Mouse (Mus musculus) G1E (cell line): ENCODE results near the gene Dnah11.

ENCODE experiments used
- CTCF ChIP-seq: IDR thresholded peaks from 2 replicates; pipeline ENCODE4 v1.5.1; 2012; ENCODE audit warnings: low read depth, low read length, inconsistent platforms, mixed read lengths
- GATA1 ChIP-seq: IDR thresholded peaks from 2 replicates; pipeline ENCODE4 v1.6.1; 2012; ENCODE audit warnings: borderline replicate concordance, low read length, inconsistent platforms, mixed read lengths
- GATA2 ChIP-seq: IDR thresholded peaks from 2 replicates; pipeline ENCODE4 v1.6.1; 2012; ENCODE audit warnings: low read depth, low read length, inconsistent platforms, borderline replicate concordance
- POLR2AphosphoS5 ChIP-seq: IDR thresholded peaks from 2 replicates; pipeline ENCODE4 v1.6.1; 2012; ENCODE audit warnings: low read depth, low read length, inconsistent platforms; ENCODE audit not compliant: insufficient replicate concordance
- TAL1 ChIP-seq: conservative IDR thresholded peaks from 2 replicates; pipeline ENCODE4 v1.6.1; 2012; ENCODE audit warnings: low read depth, low read length, inconsistent platforms, mixed read lengths

DNA sequence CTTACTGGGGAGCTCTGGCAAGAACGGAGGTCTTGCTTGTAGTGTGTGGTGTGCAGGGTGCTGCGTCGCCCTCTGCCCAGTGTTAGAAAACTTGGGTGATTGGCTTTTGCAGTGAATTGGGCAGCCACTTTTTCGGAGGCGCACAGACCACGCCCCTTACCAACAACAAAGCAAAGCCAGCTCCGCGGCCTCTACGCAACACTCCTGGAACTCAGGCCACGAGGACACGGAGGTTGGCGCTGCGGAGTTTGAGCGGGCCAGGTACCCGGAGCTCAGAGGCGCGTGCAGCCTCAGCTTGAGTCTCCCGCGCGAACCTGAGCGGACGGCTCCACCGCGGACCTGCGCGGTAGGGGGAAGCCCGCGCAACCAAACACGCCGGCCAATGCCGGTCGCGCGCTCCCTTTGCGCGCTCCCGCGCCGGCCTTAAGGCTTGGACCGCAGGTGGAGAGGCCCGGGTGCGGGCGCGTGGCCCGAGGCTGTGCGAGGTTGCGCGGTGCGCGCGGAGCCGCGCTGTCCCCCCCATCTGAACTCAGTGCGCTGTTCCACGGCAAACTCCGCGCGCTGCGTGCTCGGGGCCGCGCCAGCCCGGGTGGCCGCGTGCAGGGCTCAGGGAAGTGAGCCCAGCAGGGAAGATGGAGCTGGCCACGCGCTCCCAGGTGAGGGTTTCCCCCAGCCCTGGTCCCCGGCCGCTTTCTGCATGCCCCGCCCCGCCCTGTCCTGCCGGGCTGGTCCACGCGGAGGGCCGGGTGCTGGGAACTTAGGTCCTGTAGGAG lies 355.4 kb downstream of the Dnah11 start:
- no peak for TF ChIP-seq GATA1
- no peak for TF ChIP-seq CTCF
- TF ChIP-seq POLR2AphosphoS5: no peak
- TF ChIP-seq GATA2: no peak
- TF ChIP-seq TAL1: no peak
